Mouse (Mus musculus) olfactory bulb, adult 2 months (tissue): ENCODE data around the gene Ntn1. TPM values are rescaled to one million over a fixed set of nuclear protein-coding genes. Genes with fewer than 3 reads are reported as not detected.

Source experiments
- H3K27ac ChIP-seq: fragments of 200-500 bp; 2 replicates; pipeline ENCODE4 v1.5.1; 2012; ENCODE audit warnings: low read depth, low read length; ENCODE audit not compliant: insufficient read depth
- H3K4me1 ChIP-seq: fragments of 200-500 bp; 2 replicates; pipeline ENCODE4 v1.6.1; 2012; ENCODE audit warnings: low read length; ENCODE audit not compliant: control insufficient read depth, insufficient read depth
- H3K4me3 ChIP-seq: fragments of 200-500 bp; 2 replicates; pipeline ENCODE4 v1.5.1; 2012; ENCODE audit warnings: mild to moderate bottlenecking, low read depth, low read length, moderate library complexity; ENCODE audit not compliant: insufficient read depth
- CTCF ChIP-seq: fragments of 200-500 bp; IDR thresholded peaks from 2 replicates; pipeline ENCODE4 v1.5.1; 2012; ENCODE audit warnings: low read depth, mild to moderate bottlenecking, low read length, moderate library complexity; ENCODE audit not compliant: insufficient read depth
- POLR2A ChIP-seq: fragments of 200-500 bp; IDR thresholded peaks from 2 replicates; pipeline ENCODE4 v1.6.1; 2012; ENCODE audit warnings: mild to moderate bottlenecking, low read depth, low read length, moderate library complexity; ENCODE audit not compliant: insufficient read depth
- WGBS: fragments of 180-500 bp; shearing (Covaris S2); methylation state at CpG from one replicate; pipeline ENCODE4 v1.1.7; 2018; 5-methylcytosine and 5-hydroxymethylcytosine counted together
- polyA plus RNA-seq: library from polyadenylated mRNA; stranded (reverse); fragments of >200 nt; gene quantifications from 2 replicates; pipeline ENCODE4 v1.2.4, GENCODE M21; 2012; ENCODE audit warnings: low replicate concordance; ENCODE audit not compliant: missing spikeins, insufficient read depth, insufficient read length

Ntn1 gene
- polyA plus RNA-seq, 1 experiment = not detected

DNA sequence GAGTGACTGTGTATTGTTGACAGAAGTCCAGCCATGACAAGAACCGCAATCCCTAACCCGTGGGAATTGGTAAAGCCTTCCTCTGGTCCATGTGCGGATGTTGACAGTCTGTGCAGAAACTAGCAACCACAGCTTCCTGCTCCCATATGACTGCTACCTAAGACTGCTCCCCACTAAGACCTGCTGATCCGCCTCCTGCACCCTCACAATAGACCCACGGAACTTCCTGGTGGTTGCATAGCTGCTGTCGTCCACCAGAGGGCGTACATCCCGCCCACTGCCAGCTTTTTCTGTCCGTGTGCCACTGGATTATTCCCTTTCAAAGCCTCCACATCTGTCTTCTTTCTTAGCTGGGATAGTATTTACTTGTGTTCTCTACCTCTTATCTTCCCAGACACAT lies 17.2 kb upstream of the Ntn1 start:
- TF ChIP-seq CTCF = peak; percentile 58; the same call in 1 of the 2 replicates
- TF ChIP-seq POLR2A = no peak
- no peaks in the 10 kb centered on the region for H3K4me1 ChIP-seq
- no peak overlapping the region for H3K27ac ChIP-seq
- no peak overlapping the region for H3K4me3 ChIP-seq
- WGBS = 35% methylated on average over 9 of the region's 9 CpGs

DNA sequence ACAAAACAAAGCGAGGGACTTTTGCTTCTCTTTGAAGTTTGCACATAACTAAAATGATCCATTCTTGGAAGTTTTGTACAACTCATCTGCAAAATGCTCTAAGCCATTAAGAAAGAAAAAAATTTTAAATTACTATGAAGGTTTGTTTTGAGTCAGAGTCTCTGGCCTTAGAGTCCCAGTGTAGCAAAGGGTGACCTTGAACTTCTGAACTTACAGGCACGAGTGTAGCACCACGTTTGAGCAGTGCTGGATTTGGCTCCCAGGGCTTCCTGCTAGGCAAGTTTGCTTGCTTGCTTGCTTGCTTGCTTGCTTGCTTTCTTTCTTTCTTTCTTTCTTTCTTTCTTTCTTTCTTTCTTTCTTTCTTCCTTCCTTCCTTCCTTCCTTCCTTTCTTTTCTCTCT lies 16.4 kb upstream of the Ntn1 start:
- H3K4me1 ChIP-seq = no peaks in the 10 kb centered on the region
- no peak overlapping the region for H3K4me3 ChIP-seq
- WGBS = 69% methylated on average over 3 of the region's 3 CpGs
- TF ChIP-seq CTCF (no peak), POLR2A (no peak)
- H3K27ac ChIP-seq = no peak overlapping the region

DNA sequence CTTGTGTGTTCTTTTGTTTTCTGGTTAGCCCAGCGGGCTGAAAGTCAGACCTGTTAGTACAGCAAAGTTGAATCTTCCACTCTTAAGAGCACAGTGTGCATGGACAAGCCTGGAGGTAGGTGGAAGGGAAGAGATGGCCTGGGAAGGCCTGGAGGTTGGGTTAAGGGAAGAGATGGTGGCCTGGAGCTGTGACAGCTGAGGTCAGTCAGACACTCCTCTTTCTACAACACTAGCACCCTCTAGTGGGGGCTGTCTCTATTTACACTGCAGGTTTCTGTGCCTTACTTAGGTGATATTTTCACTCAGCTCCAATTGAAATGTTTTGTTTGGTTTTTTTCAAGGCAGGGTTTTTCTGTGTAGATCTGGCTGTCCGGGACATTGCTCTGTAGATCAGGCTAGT lies 7.5 kb upstream of the Ntn1 start:
- no peak overlapping the region for H3K27ac ChIP-seq
- H3K4me1 ChIP-seq = no peaks in the 10 kb centered on the region
- H3K4me3 ChIP-seq = no peak overlapping the region
- 57% methylated on average over 2 of the region's 2 CpGs for WGBS
- TF ChIP-seq CTCF = peak; percentile 44
- no peak for TF ChIP-seq POLR2A

DNA sequence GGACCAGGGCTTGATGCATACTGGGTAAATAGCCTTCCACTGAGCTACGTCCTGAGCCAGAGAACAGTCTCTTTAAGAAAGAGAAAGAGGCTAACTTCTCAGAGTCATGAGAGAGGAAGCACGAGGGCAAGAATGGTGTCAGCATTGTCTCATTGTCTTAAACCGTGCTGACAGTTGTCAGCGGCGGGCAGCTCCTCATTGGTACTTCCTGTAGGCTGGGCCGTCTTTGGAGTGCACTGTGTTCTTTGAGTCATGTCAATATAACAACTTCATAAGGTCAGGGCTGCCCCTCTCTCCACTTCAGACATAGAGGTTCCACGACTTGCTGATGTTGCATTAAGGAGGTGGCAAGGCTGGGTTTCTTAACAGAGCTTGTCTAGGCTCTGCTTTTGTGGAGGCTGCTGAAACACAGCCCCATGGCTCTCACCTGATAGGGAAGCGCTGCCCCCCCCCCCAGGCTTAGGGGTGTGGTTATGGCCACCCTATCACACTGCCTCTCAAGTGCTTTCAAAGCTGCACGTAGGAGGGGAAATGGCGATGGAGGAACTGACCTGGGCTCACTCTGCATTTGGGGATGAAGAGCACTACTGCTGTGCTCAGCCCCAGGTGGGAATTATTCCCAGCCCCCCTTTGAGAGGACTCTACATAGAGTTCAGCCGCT lies 6.8 kb upstream of the Ntn1 start:
- Histone ChIP-seq H3K27ac (no peak overlapping the region), H3K4me3 (no peak overlapping the region), H3K4me1 (no peaks in the 10 kb centered on the region)
- 87% methylated on average over 11 of the region's 11 CpGs for WGBS
- TF ChIP-seq POLR2A = no peak
- TF ChIP-seq CTCF = no peak

DNA sequence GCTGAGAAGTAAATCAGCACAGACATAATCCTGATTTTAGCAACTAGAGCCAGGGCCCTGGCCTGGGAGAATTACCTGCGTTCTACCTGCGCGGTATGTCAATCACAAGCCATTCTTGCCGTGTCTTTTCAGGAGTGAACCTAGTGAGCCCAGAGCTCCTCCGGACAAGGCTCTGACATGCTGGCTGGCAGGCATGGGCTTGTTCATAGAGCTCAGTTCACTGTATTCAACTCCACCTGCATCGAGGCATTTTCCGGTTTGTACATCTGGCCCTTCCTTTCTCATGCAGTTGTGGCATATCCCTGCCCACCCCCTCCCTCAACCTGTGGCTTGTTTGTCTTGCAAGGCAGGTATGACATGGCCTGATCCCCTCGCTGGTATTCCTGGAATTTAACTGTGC lies 5.0 kb upstream of the Ntn1 start:
- no peaks in the 10 kb centered on the region for H3K4me1 ChIP-seq
- 88% methylated on average over 8 of the region's 8 CpGs for WGBS
- no peak for TF ChIP-seq POLR2A
- TF ChIP-seq CTCF = no peak

DNA sequence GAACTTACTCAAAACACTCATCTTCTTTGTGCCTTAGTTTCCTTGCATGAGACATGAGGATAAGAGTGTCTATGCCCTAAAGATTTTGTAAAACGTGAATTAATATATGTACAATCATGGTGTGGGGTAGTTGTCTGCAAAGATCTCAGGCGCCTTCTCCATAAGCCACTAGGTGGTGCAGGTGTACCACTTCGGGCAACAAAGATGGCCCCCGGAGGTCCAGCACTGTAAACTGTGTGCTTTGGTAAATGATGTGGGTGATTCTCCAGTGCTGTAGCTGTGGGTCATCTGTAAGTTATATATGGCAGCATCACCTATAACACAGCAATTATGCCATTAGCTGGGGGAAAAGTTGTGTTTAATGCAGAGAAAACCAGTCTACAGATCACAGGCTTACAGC lies 3.6 kb upstream of the Ntn1 start:
- no peak overlapping the region for H3K4me3 ChIP-seq
- H3K27ac ChIP-seq = no peak overlapping the region
- WGBS = 76% methylated on average over 4 of the region's 4 CpGs
- peaks cover 6% of the 10 kb centered on the region; the same call in 1 of the 2 replicates for H3K4me1 ChIP-seq
- TF ChIP-seq POLR2A = no peak
- TF ChIP-seq CTCF = no peak

More for the DNA sequence above, 5.0 kb upstream of the Ntn1 start:
- no peak overlapping the region for H3K27ac ChIP-seq
- no peak overlapping the region for H3K4me3 ChIP-seq

- TF ChIP-seq CTCF (no peak), POLR2A (no peak)
- Histone ChIP-seq H3K4me3 (no peak overlapping the region), H3K27ac (no peak overlapping the region), H3K4me1 (peaks cover 6% of the 10 kb centered on the region; the same call in 1 of the 2 replicates)
- 86% methylated on average over 5 of the region's 5 CpGs for WGBS
These were observed 805 bp upstream of the Ntn1 start for GRCm38 (mm10) chr11:68401428-68401827.

DNA sequence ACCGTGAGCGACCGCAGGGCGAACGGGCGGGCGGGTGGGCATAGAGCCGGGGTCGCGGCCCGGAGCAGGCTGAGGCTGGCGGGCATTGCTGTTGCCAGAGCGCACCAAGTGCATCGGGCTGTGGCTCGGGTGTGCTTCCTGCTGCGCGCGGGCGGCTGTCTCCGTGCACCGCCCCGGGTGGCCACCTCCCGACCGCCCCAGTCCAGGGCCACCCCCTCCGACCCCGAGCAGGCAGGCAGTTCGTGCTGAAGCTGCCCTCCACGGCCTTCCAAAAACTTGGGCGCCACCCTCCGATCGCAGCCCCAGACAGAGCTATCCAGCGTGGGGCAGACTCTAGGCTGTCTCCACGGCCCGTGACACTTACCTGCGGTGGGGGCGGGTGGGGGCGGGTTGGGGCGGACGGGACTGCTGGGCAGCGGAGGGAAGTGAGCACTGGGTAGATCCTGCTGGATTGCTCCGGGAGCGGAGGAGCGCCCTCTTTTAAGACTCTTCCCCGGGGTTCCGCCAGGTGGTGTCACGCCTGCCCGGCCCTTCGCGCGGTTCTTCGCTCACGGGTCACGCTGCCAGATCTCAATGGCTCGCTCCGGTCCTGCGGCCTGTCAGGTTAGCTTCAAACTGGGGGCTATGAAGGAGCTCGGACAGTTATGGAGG lies 477 bp downstream of the Ntn1 start:
- Histone ChIP-seq H3K4me1 (peaks cover 6% of the 10 kb centered on the region; the same call in 1 of the 2 replicates), H3K4me3 (peak overlapping the region; percentile 45), H3K27ac (no peak overlapping the region)
- 2% methylated on average over 53 of the region's 57 CpGs for WGBS
- TF ChIP-seq CTCF = 0 out of 2 replicates have a peak, but pooled peaks have one; percentile 22
- no peak for TF ChIP-seq POLR2A

GRCm38 (mm10) chr11:68399548-68400020 lies 1.0 kb downstream of the Ntn1 start:
- WGBS = 3% methylated on average over 47 of the region's 47 CpGs
- peak overlapping the region; percentile 31 for H3K4me3 ChIP-seq
- peaks cover 6% of the 10 kb centered on the region; the same call in 1 of the 2 replicates for H3K4me1 ChIP-seq
- TF ChIP-seq CTCF (no peak), POLR2A (no peak)
- no peak overlapping the region for H3K27ac ChIP-seq
